Mouse (Mus musculus) gastrocnemius, adult 8-10 months (tissue): ENCODE results near the gene Klrc2. TPM values are rescaled to one million over a fixed set of nuclear protein-coding genes. Genes with fewer than 3 reads are reported as not detected.
"Not testable (repeated sequence)": the region's sequence is repeated elsewhere in the genome, so short reads cannot be mapped to it uniquely, and the experiment has no call there.

ENCODE experiments used
- DNase-seq, 2 experiments: peaks; one replicate each; pipeline ENCODE4 v3.0.0; 2022; ENCODE audit warnings: low spot score in 2 of 2
- microRNA-seq: library from miRNA; unstranded; fragments of <30 nt; microRNA quantifications from one replicate; pipeline ENCODE4 v1.2.0, GENCODE M21; 2022
- total RNA-seq, 4 experiments: library from RNA; stranded (reverse); gene quantifications; 2 replicates each; pipeline ENCODE4 v1.2.4; 2022

Klrc2 gene
- not detected for total RNA-seq

DNA sequence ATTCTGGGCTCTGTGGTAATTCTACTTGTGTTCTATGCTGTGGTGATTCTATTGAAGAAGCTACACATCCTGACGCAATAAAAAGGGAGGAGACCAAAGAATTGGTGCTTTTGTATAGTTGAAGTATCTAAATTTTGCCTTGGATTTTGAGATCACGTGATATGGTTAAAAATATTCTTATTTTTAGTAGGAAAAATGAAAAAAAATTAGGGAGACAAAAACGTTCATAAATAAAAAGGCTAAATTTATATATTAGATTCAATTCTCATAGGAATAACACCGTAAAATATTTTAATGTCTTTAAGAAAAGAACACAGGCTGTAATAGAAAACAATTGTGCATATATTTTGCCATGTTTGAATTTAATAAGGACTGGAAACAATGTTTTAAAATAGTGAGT lies at the start of gene Klrc2:
Gene Klrc2, minus strand, starts transcription at position 101 of the 400 bp plus-strand sequence.
- DNase-seq = not testable (repeated sequence)

DNA sequence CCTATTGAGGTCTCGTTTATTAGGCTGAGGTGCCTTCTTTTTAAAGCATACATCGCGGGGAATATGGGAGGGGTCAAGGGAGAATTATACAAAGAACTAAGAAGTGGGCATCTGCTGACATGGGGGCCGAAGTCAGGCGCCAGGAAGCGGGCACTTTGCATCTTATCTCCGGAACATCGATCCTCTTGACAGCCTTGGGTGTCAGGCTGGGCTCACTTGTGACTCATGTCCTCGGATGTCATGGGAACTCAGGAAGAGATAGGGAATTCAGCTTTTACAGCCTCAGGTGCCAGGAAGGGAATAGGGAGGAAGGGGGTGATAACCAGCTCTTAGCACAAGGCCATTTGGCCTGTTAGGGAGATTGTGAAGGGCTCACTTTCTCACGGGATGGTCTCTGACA lies 30.9 kb upstream of the Klrc2 start:
- not testable (repeated sequence) for DNase-seq

DNA sequence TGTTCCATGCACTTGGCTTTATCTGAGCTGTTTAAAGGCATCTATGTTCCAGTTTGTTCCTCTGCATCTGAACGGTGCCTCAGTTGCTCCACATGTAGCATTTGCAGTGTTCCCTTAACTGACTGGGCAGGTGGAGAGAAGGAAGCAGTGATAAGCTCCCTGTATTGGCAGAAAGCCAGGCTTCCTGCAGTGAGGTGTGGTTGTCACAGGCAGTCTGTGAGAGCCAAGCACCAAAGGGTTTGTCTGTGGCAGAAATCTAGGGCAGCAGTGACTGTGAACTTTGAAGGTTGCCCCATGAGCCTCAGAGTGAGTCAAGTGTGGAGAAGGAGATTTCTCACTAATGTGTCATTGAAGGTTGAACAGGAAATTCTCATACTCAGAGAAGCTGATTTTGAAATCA lies 19.9 kb upstream of the Klrc2 start:
- DNase-seq = no peak

DNA sequence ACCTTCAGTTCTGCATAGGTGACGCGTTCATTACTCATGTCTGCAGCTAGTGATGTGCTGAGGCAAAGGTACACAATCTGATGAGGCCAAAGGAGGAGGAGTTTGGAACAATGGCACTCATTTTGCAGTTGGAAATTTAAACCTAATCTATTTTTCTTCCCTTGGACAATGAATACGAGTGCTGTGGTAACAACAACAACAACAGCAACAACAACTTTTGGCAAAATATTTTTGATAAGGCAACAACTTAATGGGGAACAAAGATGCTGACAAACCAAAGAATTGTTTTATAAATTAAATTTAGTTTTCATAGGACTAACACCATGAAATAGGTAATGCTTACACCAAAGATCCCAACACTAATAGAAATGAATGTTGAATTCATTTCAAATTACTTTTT lies 18.4 kb upstream of the Klrc2 start, which contains the start of gene Klrc1:
Gene Klrc1, minus strand, starts transcription at position 101 of the 400 bp plus-strand sequence.
- no peak for DNase-seq

DNA sequence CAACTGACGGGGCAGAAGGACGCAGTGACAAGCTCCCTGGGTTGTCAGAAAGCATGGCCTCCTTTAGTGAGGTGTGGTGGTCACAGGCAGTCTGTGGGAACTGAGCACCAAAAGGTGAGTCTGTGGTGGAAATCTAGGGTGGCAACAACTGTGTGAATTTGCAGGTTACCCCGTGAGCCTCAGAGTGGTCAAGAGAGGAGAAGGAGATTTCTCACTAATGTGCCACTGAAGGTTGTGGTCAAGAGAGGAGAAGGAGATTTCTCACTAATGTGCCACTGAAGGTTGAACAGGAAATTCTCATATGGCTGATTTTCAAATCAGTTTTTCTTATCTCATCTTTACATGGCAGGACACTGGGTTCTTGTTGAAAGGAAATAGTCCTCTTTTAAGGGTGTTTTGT lies 812 bp upstream of the Klrc2 start:
- not testable (repeated sequence) for DNase-seq

DNA sequence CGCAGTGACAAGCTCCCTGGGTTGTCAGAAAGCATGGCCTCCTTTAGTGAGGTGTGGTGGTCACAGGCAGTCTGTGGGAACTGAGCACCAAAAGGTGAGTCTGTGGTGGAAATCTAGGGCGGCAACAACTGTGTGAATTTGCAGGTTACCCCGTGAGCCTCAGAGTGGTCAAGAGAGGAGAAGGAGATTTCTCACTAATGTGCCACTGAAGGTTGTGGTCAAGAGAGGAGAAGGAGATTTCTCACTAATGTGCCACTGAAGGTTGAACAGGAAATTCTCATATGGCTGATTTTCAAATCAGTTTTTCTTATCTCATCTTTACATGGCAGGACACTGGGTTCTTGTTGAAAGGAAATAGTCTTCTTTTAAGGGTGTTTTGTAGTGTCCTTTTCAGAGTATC lies 16.4 kb downstream of the Klrc2 start:
- DNase-seq = not testable (repeated sequence)

DNA sequence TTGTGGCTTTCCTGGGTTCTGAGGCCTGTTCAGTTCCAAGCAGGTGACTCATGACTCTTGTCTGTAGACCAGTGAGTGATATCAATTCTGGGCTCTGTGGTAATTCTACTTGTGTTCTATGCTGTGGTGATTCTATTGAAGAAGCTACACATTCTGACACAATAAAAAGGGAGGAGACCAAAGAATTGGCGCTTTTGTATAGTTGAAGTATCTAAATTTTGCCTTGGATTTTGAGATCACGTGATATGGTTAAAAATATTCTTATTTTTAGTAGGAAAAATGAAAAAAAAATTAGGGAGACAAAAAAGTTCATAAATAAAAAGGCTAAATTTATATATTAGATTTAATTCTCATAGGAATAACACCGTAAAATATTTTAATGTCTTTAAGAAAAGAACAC lies 17.3 kb downstream of the Klrc2 start, which contains the start of gene Klrc3:
Gene Klrc3, minus strand, starts transcription at position 101 of the 400 bp plus-strand sequence.
- not testable (repeated sequence) for DNase-seq

DNA sequence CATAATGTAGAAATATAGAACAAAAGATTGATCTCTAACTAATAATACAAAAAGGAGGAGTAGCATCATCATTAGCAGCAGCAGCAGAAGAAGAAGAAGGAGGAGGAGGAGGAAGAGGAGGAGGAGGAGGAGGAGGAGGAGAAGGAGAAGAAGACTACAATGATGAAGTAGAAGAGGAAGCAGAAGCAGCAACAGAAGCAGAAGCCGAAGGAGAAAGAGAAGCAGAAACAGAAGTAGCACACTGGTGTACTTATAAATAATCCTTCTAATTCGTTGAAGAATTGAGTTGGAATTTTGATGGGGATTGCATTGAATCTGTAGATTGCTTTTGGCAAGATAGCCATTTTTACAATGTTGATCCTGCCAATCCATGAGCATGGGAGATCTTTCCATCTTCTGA lies 29.4 kb downstream of the Klrc2 start:
- DNase-seq = not testable (repeated sequence)

DNA sequence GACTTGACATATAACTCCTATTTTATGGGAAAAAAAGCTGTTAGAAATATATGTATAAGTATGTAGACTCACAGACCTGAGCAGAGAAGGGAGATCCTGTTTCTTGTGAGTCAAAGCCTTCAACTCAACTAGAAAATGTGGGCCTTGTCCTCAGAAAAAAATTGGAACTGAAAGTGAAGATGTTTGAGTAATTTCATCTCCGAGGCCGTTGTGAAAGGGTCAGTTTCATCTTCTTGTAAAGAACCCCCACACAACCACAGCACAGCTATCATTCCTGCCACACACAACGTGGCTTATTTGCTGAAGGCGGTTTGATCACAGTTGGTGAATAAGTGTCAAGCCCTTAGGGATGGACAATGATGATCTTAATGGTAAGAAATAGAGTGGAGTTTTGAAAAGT lies 36.8 kb downstream of the Klrc2 start, which contains the start of gene Klrk1:
Gene Klrk1, minus strand, starts transcription at position 130 of the 400 bp plus-strand sequence.
- DNase-seq = no peak

DNA sequence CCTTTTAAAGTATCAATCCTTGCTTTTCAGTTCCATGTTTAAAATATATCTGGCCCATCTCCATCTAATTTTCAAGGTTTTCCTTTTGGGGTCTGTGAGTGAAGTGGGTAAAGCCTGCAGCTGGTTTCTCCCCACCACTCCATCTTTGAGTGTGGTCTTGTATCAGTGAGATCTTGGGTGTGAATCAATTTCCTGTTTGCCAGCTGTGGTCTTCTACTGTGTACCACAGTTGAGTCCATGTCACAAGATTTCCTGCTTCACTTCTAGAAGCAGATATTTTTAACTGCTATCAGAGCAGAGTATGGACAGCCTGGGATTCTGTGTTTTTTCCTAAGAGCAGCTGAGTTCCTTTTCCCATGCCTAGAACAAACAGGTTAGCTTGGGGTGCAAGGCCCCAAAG lies 52.1 kb downstream of the Klrc2 start:
- DNase-seq = no peak

Small RNA genes lying within 50 kb of the gene (microRNA-seq; reads per million reads assigned to microRNA genes)
- gene Mir680-1 = not detected

Other genes with a start within 250 kb of the Klrc2 start
- gene Clec1a, start 208.7 kb downstream of the Klrc2 start, total RNA-seq = 1 to 10 TPM; 1.5 to 4.4 (median 2.0) TPM
- under 1 TPM in 1 of 4 experiments, not detected in 3; 0.48 TPM for gene Olr1, start 153.5 kb downstream of the Klrc2 start, total RNA-seq
- gene Tmem52b, start 148.1 kb downstream of the Klrc2 start, total RNA-seq = not detected
- gene Gabarapl1, start 127.5 kb downstream of the Klrc2 start, total RNA-seq = 10 to 100 TPM; 69.2 to 94.1 (median 86.7) TPM
- not detected for gene Klre1, start 82.8 kb downstream of the Klrc2 start, total RNA-seq
- not detected for gene Klrd1, start 68.9 kb downstream of the Klrc2 start, total RNA-seq
- not detected for gene Klrk1, start 36.8 kb downstream of the Klrc2 start, total RNA-seq
- gene Klrc3, start 17.4 kb downstream of the Klrc2 start, total RNA-seq = not detected
- not detected for gene Klrc1, start 18.3 kb upstream of the Klrc2 start, total RNA-seq
- not detected for gene Klri1, start 56.4 kb upstream of the Klrc2 start, total RNA-seq
- not detected for gene Klri2, start 79.8 kb upstream of the Klrc2 start, total RNA-seq
- gene Gm156, start 123.6 kb upstream of the Klrc2 start, total RNA-seq = not detected
- gene Gm17631, start 202.0 kb upstream of the Klrc2 start, total RNA-seq = not detected
- gene Klra17, start 216.0 kb upstream of the Klrc2 start, total RNA-seq = not detected